Mouse (Mus musculus) lung, postnatal 0 days (tissue): ENCODE data around the gene Mapk8. TPM values are rescaled to one million over a fixed set of nuclear protein-coding genes. Genes with fewer than 3 reads are reported as not detected.

Experiments
- ATAC-seq: fragments of 200-750 bp; cut with Nextera tagmentation; 2 replicates; pipeline ENCODE4 v1.8.0; 2017; ENCODE audit warnings: moderate library complexity
- DNase-seq: peaks from one replicate; pipeline ENCODE4 v3.0.0-alpha.2; 2016; ENCODE audit warnings: low spot score
- H3K27ac ChIP-seq: fragments of 300-500 bp; sonication (generic); 2 replicates; pipeline ENCODE4 v1.5.1; 2014; ENCODE audit warnings: antibody characterized with exemption, mild to moderate bottlenecking, low read length, mixed read lengths
- H3K27me3 ChIP-seq: fragments of 300-500 bp; sonication (generic); replicated peaks from 2 replicates; pipeline ENCODE4 v1.6.1; 2014; ENCODE audit warnings: low read length, mixed read lengths; ENCODE audit not compliant: insufficient read depth
- H3K36me3 ChIP-seq: fragments of 300-500 bp; sonication (generic); 2 replicates; pipeline ENCODE4 v1.6.1; 2014; ENCODE audit warnings: low read length, mixed read lengths; ENCODE audit not compliant: insufficient read depth
- H3K4me1 ChIP-seq: fragments of 300-500 bp; sonication (generic); 2 replicates; pipeline ENCODE4 v1.6.1; 2014; ENCODE audit warnings: antibody characterized with exemption, low read depth, low read length, mixed read lengths; ENCODE audit not compliant: insufficient read depth
- H3K4me2 ChIP-seq: fragments of 300-500 bp; sonication (generic); replicated peaks from 2 replicates; pipeline ENCODE4 v1.6.1; 2014; ENCODE audit warnings: low read depth, mild to moderate bottlenecking, low read length, moderate library complexity, mixed read lengths
- H3K4me3 ChIP-seq: fragments of 300-500 bp; sonication (generic); 2 replicates; pipeline ENCODE4 v1.5.1; 2014; ENCODE audit warnings: low read depth, low read length
- H3K9ac ChIP-seq: fragments of 300-500 bp; sonication (generic); replicated peaks from 2 replicates; pipeline ENCODE4 v1.6.1; 2014; ENCODE audit warnings: low read depth, mild to moderate bottlenecking
- H3K9me3 ChIP-seq: fragments of 300-500 bp; sonication (generic); 2 replicates; pipeline ENCODE4 v1.6.1; 2016; ENCODE audit warnings: low read length, mixed read lengths
- CTCF ChIP-seq: IDR thresholded peaks from 2 replicates; pipeline ENCODE4 v1.5.1; 2016; ENCODE audit warnings: antibody characterized with exemption, mild to moderate bottlenecking
- EP300 ChIP-seq: IDR thresholded peaks from 2 replicates; pipeline ENCODE4 v1.6.1; 2016; ENCODE audit warnings: antibody characterized with exemption, mild to moderate bottlenecking, control low read depth
- WGBS: fragments of 180-500 bp; shearing (Covaris S2); extraction: QIAGEN DNeasy Blood & Tissue Kit; methylation state at CpG from one replicate; pipeline ENCODE4 v1.1.7; 2014; 5-methylcytosine and 5-hydroxymethylcytosine counted together
- polyA plus RNA-seq: library from polyadenylated mRNA; unstranded; fragments of >200 nt; fragmentation: Nextera tagmentation; extraction: Ambion mirVana; gene quantifications from 2 replicates; pipeline ENCODE4 v1.2.1, GENCODE M21; 2015

The Mapk8 gene
- polyA plus RNA-seq, 1 experiment from 2014 or later = 8.0 TPM

- Histone ChIP-seq H3K9ac (no peak overlapping the region), H3K4me2 (no peak overlapping the region), H3K9me3 (no peaks in the 10 kb centered on the region), H3K27ac (no peak overlapping the region), H3K36me3 (no peaks in the 10 kb centered on the region), H3K4me1 (no peaks in the 10 kb centered on the region), H3K4me3 (no peak overlapping the region), H3K27me3 (no peaks in the 10 kb centered on the region)
- 95% methylated on average over 1 of the region's 1 CpGs for WGBS
- no peak for DNase-seq
- no peak for ATAC-seq
- TF ChIP-seq CTCF = peak; percentile 44
- no peak for TF ChIP-seq EP300
Measured at GRCm38 (mm10) chr14:33402331-33402730, 44.6 kb downstream of the Mapk8 start.

- Histone ChIP-seq H3K27me3 (no peaks in the 10 kb centered on the region), H3K4me1 (no peaks in the 10 kb centered on the region), H3K9me3 (no peaks in the 10 kb centered on the region), H3K36me3 (no peaks in the 10 kb centered on the region), H3K27ac (no peak overlapping the region), H3K9ac (no peak overlapping the region), H3K4me3 (no peak overlapping the region), H3K4me2 (no peak overlapping the region)
- TF ChIP-seq EP300 (no peak), CTCF (no peak)
- no peak for ATAC-seq
- 85% methylated on average over 3 of the region's 3 CpGs for whole genome bisulfite sequencing
- no peak for DNase-seq
Measured at GRCm38 (mm10) chr14:33400019-33400418, 46.9 kb downstream of the Mapk8 start.

GRCm38 (mm10) chr14:33398065-33398860 lies 48.7 kb downstream of the Mapk8 start:
- DNase-seq = no peak
- no peaks in the 10 kb centered on the region for H3K36me3 ChIP-seq
- H3K27me3 ChIP-seq = no peaks in the 10 kb centered on the region
- H3K4me2 ChIP-seq = no peak overlapping the region
- 88% methylated on average over 5 of the region's 5 CpGs for WGBS
- no peaks in the 10 kb centered on the region for H3K9me3 ChIP-seq
- H3K27ac ChIP-seq = no peak overlapping the region
- TF ChIP-seq EP300 = no peak
- TF ChIP-seq CTCF = no peak
- ATAC-seq = no peak
- H3K4me3 ChIP-seq = no peak overlapping the region
- H3K4me1 ChIP-seq = no peaks in the 10 kb centered on the region
- H3K9ac ChIP-seq = no peak overlapping the region

GRCm38 (mm10) chr14:33380830-33381457 lies 66.0 kb downstream of the Mapk8 start:
- DNase-seq (no peak), ATAC-seq (no peak)
- no peak for TF ChIP-seq CTCF
- no peak for TF ChIP-seq EP300
- Histone ChIP-seq H3K27me3 (no peaks in the 10 kb centered on the region), H3K9ac (no peak overlapping the region), H3K4me3 (no peak overlapping the region), H3K4me1 (no peaks in the 10 kb centered on the region), H3K9me3 (no peaks in the 10 kb centered on the region), H3K36me3 (peaks cover 4% of the 10 kb centered on the region; the same call in 1 of the 2 replicates), H3K4me2 (no peak overlapping the region), H3K27ac (no peak overlapping the region)
- WGBS = 73% methylated on average over 6 of the region's 6 CpGs

- no peak for DNase-seq
- TF ChIP-seq CTCF = no peak
- TF ChIP-seq EP300 = no peak
- H3K4me2 ChIP-seq = no peak overlapping the region
- 80% methylated on average over 5 of the region's 5 CpGs for WGBS
- H3K9me3 ChIP-seq = no peaks in the 10 kb centered on the region
- no peak overlapping the region for H3K9ac ChIP-seq
- no peaks in the 10 kb centered on the region for H3K27me3 ChIP-seq
- peaks cover 4% of the 10 kb centered on the region; the same call in 1 of the 2 replicates for H3K36me3 ChIP-seq
- H3K4me3 ChIP-seq = no peak overlapping the region
- no peaks in the 10 kb centered on the region for H3K4me1 ChIP-seq
- H3K27ac ChIP-seq = no peak overlapping the region
- ATAC-seq = no peak
Measured at GRCm38 (mm10) chr14:33378723-33379122, 68.2 kb downstream of the Mapk8 start.

GRCm38 (mm10) chr14:33377211-33377610 lies 69.7 kb downstream of the Mapk8 start:
- no peak for TF ChIP-seq EP300
- DNase-seq (no peak), ATAC-seq (no peak)
- Histone ChIP-seq H3K9me3 (no peaks in the 10 kb centered on the region), H3K27me3 (no peaks in the 10 kb centered on the region), H3K27ac (no peak overlapping the region), H3K36me3 (peaks cover 4% of the 10 kb centered on the region; the same call in 1 of the 2 replicates), H3K9ac (no peak overlapping the region), H3K4me2 (no peak overlapping the region), H3K4me1 (no peaks in the 10 kb centered on the region), H3K4me3 (no peak overlapping the region)
- 87% methylated on average over 3 of the region's 3 CpGs for WGBS
